Mouse (Mus musculus) urinary bladder, postnatal 14 days (tissue): ENCODE measurements around the gene Gm11172.

Experiments used
- DNase-seq: peaks from one replicate; pipeline ENCODE4 v3.0.0; 2021; ENCODE audit warnings: low spot score

Gene Gm11172

GRCm38 (mm10) chr16:10785371-10786231, 27.1 kb upstream of the Gm11172 start, which contains the start of gene Socs1:
Gene Socs1, minus strand, starts transcription at chr16:10785536.
- peak; percentile 91 for DNase-seq

GRCm38 (mm10) chr16:10786288-10786687, 26.4 kb upstream of the Gm11172 start:
- peak; percentile 86 for DNase-seq

- DNase-seq, result no peak
Observed at GRCm38 (mm10) chr16:10786782-10787547, 25.8 kb upstream of the Gm11172 start.

- DNase-seq, result no peak
Observed at GRCm38 (mm10) chr16:10787548-10788058, 25.1 kb upstream of the Gm11172 start.

GRCm38 (mm10) chr16:10788271-10788670, 24.4 kb upstream of the Gm11172 start, which contains the start of gene Tnp2:
Gene Tnp2, minus strand, starts transcription at chr16:10788660.
- no peak for DNase-seq

GRCm38 (mm10) chr16:10788866-10789265, 23.8 kb upstream of the Gm11172 start:
- DNase-seq, result no peak

- DNase-seq, result no peak
Observed at GRCm38 (mm10) chr16:10790702-10791101, 22.0 kb upstream of the Gm11172 start, which contains the start of gene Prm3. Gene Prm3, minus strand, starts transcription at chr16:10790914.

- no peak for DNase-seq
Observed at GRCm38 (mm10) chr16:10796034-10796433, 16.7 kb upstream of the Gm11172 start, which contains the start of gene Prm2. Gene Prm2, minus strand, starts transcription at chr16:10796134.

- DNase-seq, result peak; percentile 24
Observed at GRCm38 (mm10) chr16:10802420-10802819, 10.3 kb upstream of the Gm11172 start.

GRCm38 (mm10) chr16:10805789-10806527, 6.8 kb upstream of the Gm11172 start, which contains the start of gene Prm1:
Gene Prm1, minus strand, starts transcription at chr16:10805839.
- no peak for DNase-seq

GRCm38 (mm10) chr16:10810376-10810775, 2.3 kb upstream of the Gm11172 start:
- DNase-seq, result no peak

- no peak for DNase-seq
Observed at GRCm38 (mm10) chr16:10813726-10814125, 1.0 kb downstream of the Gm11172 start.

- DNase-seq, result no peak
Observed at GRCm38 (mm10) chr16:10814864-10815263, 2.1 kb downstream of the Gm11172 start.

- DNase-seq, result no peak
Observed at GRCm38 (mm10) chr16:10818579-10819135, 5.9 kb downstream of the Gm11172 start.

GRCm38 (mm10) chr16:10819966-10820365, 7.3 kb downstream of the Gm11172 start:
- no peak for DNase-seq

- DNase-seq, result no peak
Observed at GRCm38 (mm10) chr16:10821387-10821786, 8.7 kb downstream of the Gm11172 start.

GRCm38 (mm10) chr16:10824536-10824935, 11.8 kb downstream of the Gm11172 start:
- no peak for DNase-seq

GRCm38 (mm10) chr16:10825840-10826239, 13.1 kb downstream of the Gm11172 start:
- no peak for DNase-seq

GRCm38 (mm10) chr16:10827269-10827668, 14.6 kb downstream of the Gm11172 start:
- DNase-seq, result no peak

- no peak for DNase-seq
Observed at GRCm38 (mm10) chr16:10827766-10828460, 15.2 kb downstream of the Gm11172 start.

- peak; percentile 23 for DNase-seq
Observed at GRCm38 (mm10) chr16:10828461-10828805, 15.7 kb downstream of the Gm11172 start.
